Mouse (Mus musculus): ENCODE data around the gene Akr1c20. TPM values are rescaled to one million over a fixed set of nuclear protein-coding genes. Genes with fewer than 3 reads are reported as not detected.

The Akr1c20 gene
- not detected in 2 replicates for polyA plus RNA-seq (2015; fragmentation: Nextera tagmentation; extraction: Ambion mirVana)

DNA sequence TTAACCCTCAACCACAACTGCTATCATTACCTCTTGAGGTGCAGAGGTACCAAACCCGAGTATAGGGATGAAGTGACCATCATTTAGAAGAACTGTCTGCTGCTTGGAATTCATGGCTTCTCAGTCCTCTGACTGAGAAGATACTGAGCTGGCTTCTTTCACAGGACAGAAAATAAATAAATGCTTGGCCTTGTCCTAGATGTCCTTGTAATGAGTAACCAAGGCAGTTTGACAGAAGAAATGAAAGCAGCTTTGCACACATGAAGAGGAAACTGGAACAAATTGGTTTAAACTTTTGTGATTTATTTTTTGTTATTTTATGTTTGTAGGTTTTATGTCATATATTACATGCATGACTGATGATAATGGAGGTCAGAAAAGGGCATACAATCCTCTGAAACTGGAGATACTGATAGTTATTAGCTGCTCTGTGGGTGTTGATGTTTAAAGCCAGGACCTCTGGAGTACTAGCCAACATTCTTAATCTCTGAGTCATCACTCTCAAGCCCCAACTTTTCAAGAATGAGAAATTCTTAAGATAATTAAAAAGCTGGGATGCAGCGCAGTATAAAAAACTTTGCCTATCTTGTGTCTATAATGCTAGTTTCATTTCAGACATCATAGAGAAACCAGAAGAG is at the start of gene Akr1c20:
Gene Akr1c20, minus strand, starts transcription at position 145 of the 638 bp plus-strand sequence.
- Histone ChIP-seq H3K27me3 (replicated peaks; ENCODE audit: control insufficient read depth, insufficient read depth, low read length) (no peaks in the 10 kb centered on the region), H3K4me1 (replicated peaks; ENCODE audit: control insufficient read depth, insufficient read depth, low read length) (no peaks in the 10 kb centered on the region), H3K4me2 (ENCODE audit: low read length) (no peak within 1 kb of the TSS), H3K4me3 (replicated peaks; ENCODE audit: low read length) (no peak within 1 kb of the TSS), H3K9ac (replicated peaks; ENCODE audit: low read depth, low read length) (no peak within 1 kb of the TSS), H3K36me3 (ENCODE audit: control insufficient read depth, insufficient read depth) (no peaks in the 10 kb centered on the region), H3K27ac (ENCODE audit: low read length) (no peak within 1 kb of the TSS), H3K9me3 (ENCODE audit: control insufficient read depth, low read length) (no peaks in the 10 kb centered on the region)
- ATAC-seq = no peak
- WGBS = 86% methylated on average over 2 of the region's 2 CpGs

- no peak overlapping the region for H3K4me3 ChIP-seq (replicated peaks; ENCODE audit: low read length)
- H3K27me3 ChIP-seq (replicated peaks; ENCODE audit: control insufficient read depth, insufficient read depth, low read length) = no peaks in the 10 kb centered on the region
- WGBS = 85% methylated on average over 2 of the region's 2 CpGs
- H3K27ac ChIP-seq (ENCODE audit: low read length) = no peak overlapping the region
- H3K9me3 ChIP-seq (ENCODE audit: control insufficient read depth, low read length) = no peaks in the 10 kb centered on the region
- no peak overlapping the region for H3K9ac ChIP-seq (replicated peaks; ENCODE audit: low read depth, low read length)
- ATAC-seq = no peak
- H3K4me1 ChIP-seq (replicated peaks; ENCODE audit: control insufficient read depth, insufficient read depth, low read length) = no peaks in the 10 kb centered on the region
- no peaks in the 10 kb centered on the region for H3K36me3 ChIP-seq (ENCODE audit: control insufficient read depth, insufficient read depth)
- no peak overlapping the region for H3K4me2 ChIP-seq (ENCODE audit: low read length)
Measured at GRCm38 (mm10) chr13:4565996-4566395, 42.9 kb upstream of the Akr1c20 start.

- Histone ChIP-seq H3K36me3 (ENCODE audit: control insufficient read depth, insufficient read depth) (no peaks in the 10 kb centered on the region), H3K27ac (ENCODE audit: low read length) (no peak overlapping the region), H3K27me3 (replicated peaks; ENCODE audit: control insufficient read depth, insufficient read depth, low read length) (no peaks in the 10 kb centered on the region), H3K9ac (replicated peaks; ENCODE audit: low read depth, low read length) (no peak overlapping the region), H3K4me3 (replicated peaks; ENCODE audit: low read length) (no peak overlapping the region), H3K4me1 (replicated peaks; ENCODE audit: control insufficient read depth, insufficient read depth, low read length) (no peaks in the 10 kb centered on the region), H3K9me3 (ENCODE audit: control insufficient read depth, low read length) (no peaks in the 10 kb centered on the region), H3K4me2 (ENCODE audit: low read length) (no peak overlapping the region)
- no peak for ATAC-seq
Measured at GRCm38 (mm10) chr13:4560500-4560899, 37.4 kb upstream of the Akr1c20 start.

GRCm38 (mm10) chr13:4559143-4559542 is 36.0 kb upstream of the Akr1c20 start:
- Histone ChIP-seq H3K27me3 (replicated peaks; ENCODE audit: control insufficient read depth, insufficient read depth, low read length) (no peaks in the 10 kb centered on the region), H3K9ac (replicated peaks; ENCODE audit: low read depth, low read length) (no peak overlapping the region), H3K9me3 (ENCODE audit: control insufficient read depth, low read length) (no peaks in the 10 kb centered on the region), H3K36me3 (ENCODE audit: control insufficient read depth, insufficient read depth) (no peaks in the 10 kb centered on the region), H3K4me2 (ENCODE audit: low read length) (no peak overlapping the region), H3K27ac (ENCODE audit: low read length) (no peak overlapping the region), H3K4me1 (replicated peaks; ENCODE audit: control insufficient read depth, insufficient read depth, low read length) (no peaks in the 10 kb centered on the region), H3K4me3 (replicated peaks; ENCODE audit: low read length) (no peak overlapping the region)
- ATAC-seq = no peak
- 85% methylated on average over 1 of the region's 1 CpGs for WGBS

- no peak overlapping the region for H3K4me2 ChIP-seq (ENCODE audit: low read length)
- H3K27me3 ChIP-seq (replicated peaks; ENCODE audit: control insufficient read depth, insufficient read depth, low read length) = no peaks in the 10 kb centered on the region
- H3K4me1 ChIP-seq (replicated peaks; ENCODE audit: control insufficient read depth, insufficient read depth, low read length) = no peaks in the 10 kb centered on the region
- 88% methylated on average over 2 of the region's 2 CpGs for WGBS
- H3K4me3 ChIP-seq (replicated peaks; ENCODE audit: low read length) = no peak overlapping the region
- ATAC-seq = no peak
- H3K36me3 ChIP-seq (ENCODE audit: control insufficient read depth, insufficient read depth) = no peaks in the 10 kb centered on the region
- no peak overlapping the region for H3K27ac ChIP-seq (ENCODE audit: low read length)
- H3K9ac ChIP-seq (replicated peaks; ENCODE audit: low read depth, low read length) = no peak overlapping the region
- no peaks in the 10 kb centered on the region for H3K9me3 ChIP-seq (ENCODE audit: control insufficient read depth, low read length)
Measured at GRCm38 (mm10) chr13:4514811-4515210, 8.3 kb downstream of the Akr1c20 start.

DNA sequence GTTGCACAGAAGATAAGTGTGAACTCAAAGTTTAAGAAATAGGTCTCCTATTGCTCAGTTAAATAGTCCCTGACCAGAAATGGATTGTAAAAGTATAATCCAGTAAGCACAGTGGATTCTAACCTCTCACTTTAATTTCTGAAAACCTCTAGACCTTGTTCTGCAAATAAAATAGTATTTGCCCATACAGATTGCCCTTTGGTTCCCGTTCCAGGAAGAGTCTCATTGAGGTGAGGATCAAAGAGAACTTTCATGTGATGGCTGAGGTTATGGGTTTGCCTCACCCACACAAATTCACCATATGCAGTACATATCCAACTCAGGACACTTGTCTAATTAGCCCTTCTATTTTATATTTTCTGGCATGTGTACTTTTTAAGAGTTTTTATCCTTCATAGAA is 55.2 kb downstream of the Akr1c20 start:
- WGBS = 78% methylated on average over 1 of the region's 1 CpGs
- Histone ChIP-seq H3K4me1 (replicated peaks; ENCODE audit: control insufficient read depth, insufficient read depth, low read length) (no peaks in the 10 kb centered on the region), H3K4me2 (ENCODE audit: low read length) (no peak overlapping the region), H3K9ac (replicated peaks; ENCODE audit: low read depth, low read length) (no peak overlapping the region), H3K9me3 (ENCODE audit: control insufficient read depth, low read length) (no peaks in the 10 kb centered on the region), H3K27me3 (replicated peaks; ENCODE audit: control insufficient read depth, insufficient read depth, low read length) (no peaks in the 10 kb centered on the region), H3K36me3 (ENCODE audit: control insufficient read depth, insufficient read depth) (no peaks in the 10 kb centered on the region), H3K27ac (ENCODE audit: low read length) (no peak overlapping the region), H3K4me3 (replicated peaks; ENCODE audit: low read length) (no peak overlapping the region)
- no peak for ATAC-seq

GRCm38 (mm10) chr13:4465641-4466040 is 57.5 kb downstream of the Akr1c20 start:
- H3K4me3 ChIP-seq (replicated peaks; ENCODE audit: low read length) = no peak overlapping the region
- H3K36me3 ChIP-seq (ENCODE audit: control insufficient read depth, insufficient read depth) = no peaks in the 10 kb centered on the region
- H3K9me3 ChIP-seq (ENCODE audit: control insufficient read depth, low read length) = no peaks in the 10 kb centered on the region
- H3K27ac ChIP-seq (ENCODE audit: low read length) = no peak overlapping the region
- no peak overlapping the region for H3K9ac ChIP-seq (replicated peaks; ENCODE audit: low read depth, low read length)
- WGBS = 92% methylated on average over 2 of the region's 2 CpGs
- H3K4me2 ChIP-seq (ENCODE audit: low read length) = no peak overlapping the region
- H3K27me3 ChIP-seq (replicated peaks; ENCODE audit: control insufficient read depth, insufficient read depth, low read length) = no peaks in the 10 kb centered on the region
- ATAC-seq = no peak
- no peaks in the 10 kb centered on the region for H3K4me1 ChIP-seq (replicated peaks; ENCODE audit: control insufficient read depth, insufficient read depth, low read length)

Other genes starting within 250 kb of the Akr1c20 start
- 0.21 TPM in 1 of 2 replicates, not detected in the other for gene Akr1c12, start 243.9 kb downstream of the Akr1c20 start, polyA plus RNA-seq (2015; fragmentation: Nextera tagmentation; extraction: Ambion mirVana)
- gene Akr1c6, start 89.0 kb downstream of the Akr1c20 start, polyA plus RNA-seq (2015; fragmentation: Nextera tagmentation; extraction: Ambion mirVana) = not detected in 2 replicates
- not detected in 2 replicates for gene Akr1c21, start 50.7 kb upstream of the Akr1c20 start, polyA plus RNA-seq (2015; fragmentation: Nextera tagmentation; extraction: Ambion mirVana)
- 45.3 and 48.0 TPM in 2 replicates for gene Akr1e1, start 85.8 kb upstream of the Akr1c20 start, polyA plus RNA-seq (2015; fragmentation: Nextera tagmentation; extraction: Ambion mirVana)

Data from forebrain, embryonic 16.5 days (tissue).